In the genomic region with DNA sequence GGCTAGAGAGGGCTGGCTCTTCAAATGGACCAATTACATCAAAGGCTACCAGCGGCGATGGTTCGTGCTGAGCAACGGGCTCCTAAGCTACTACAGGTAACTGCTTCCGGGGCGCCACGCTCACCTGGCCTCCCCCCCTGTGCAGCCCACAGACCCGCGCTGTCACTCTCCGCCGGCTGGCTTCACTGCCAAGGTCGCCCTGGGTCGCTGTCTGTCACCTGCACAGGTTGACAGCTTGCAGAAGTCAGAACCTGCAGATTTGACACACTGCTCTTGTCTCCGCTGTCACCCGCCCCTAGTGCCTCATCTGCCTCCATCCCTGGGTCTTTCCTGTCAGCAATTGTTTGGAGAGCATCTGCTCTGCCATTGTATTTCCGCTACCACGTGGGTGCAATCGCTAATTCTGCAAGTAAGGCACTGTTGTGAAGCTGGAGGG, we compare ENCODE assay signal across 8 mouse cellular contexts. TPM values are rescaled to one million over a fixed set of nuclear protein-coding genes. Genes with fewer than 3 reads are reported as not detected.
DNase-seq lines count a peak whose midpoint lies in the region; ATAC-seq lines count a peak whose summit lies in the region.

No protein-coding gene starts in this region.

- ATAC-seq in granulocyte monocyte progenitor cell, adult 5-6 weeks (replicated peaks; ENCODE audit: poor library complexity, severe bottlenecking): no peak

- WGBS in macrophage (ENCODE audit: missing documents): 1% methylated on average over 18 of the region's 18 CpGs

- H3K27ac ChIP-seq in macrophage: no peak overlapping the region

- DNase-seq in NIH3T3 (ENCODE audit: low read depth): peak; percentile 42
- peak; percentile 78 for DNase-seq in cerebellum, adult 9-10 months
- peak; percentile 28 to 34 for DNase-seq in frontal cortex, postnatal 25 days (ENCODE audit: low spot score in 2 of 2)
- peak; percentile 72 for DNase-seq in induced T-regulatory cell, adult 2 months (ENCODE audit: low read depth)
- DNase-seq in left cerebral cortex, adult 8-10 months (ENCODE audit: low spot score in 2 of 2): peak; percentile 37 to 51
- DNase-seq in right cerebral cortex, postnatal 25 days: peak; percentile 52

- H3K4me3 ChIP-seq in macrophage (ENCODE audit: inconsistent target): peak overlapping the region; percentile 59

- peaks cover 7% of the 10 kb centered on the region; the same call in 1 of the 2 replicates for H3K36me3 ChIP-seq in macrophage (ENCODE audit: inconsistent target)

- peaks cover 48% of the 10 kb centered on the region for H3K79me2 ChIP-seq in macrophage (ENCODE audit: inconsistent target)

RNA-seq across cellular contexts. Expression of gene Osbp, which starts 0.5 kb away (rescaled TPM):
- total RNA-seq in left cerebral cortex, adult 8-10 months (2022): 10 to 100 TPM; 56.8 to 62.7 (median 59.6) TPM
- total RNA-seq in macrophage (2018; cell fraction: chromatin; rRNA removed): 10 to 100 TPM; 11.5 to 33.6 (median 23.9) TPM
- 10 to 100 TPM; 24.6 to 46.9 (median 36.0) TPM for total RNA-seq in macrophage (2018; cell fraction: cytosol; rRNA removed)
- total RNA-seq in macrophage (2018; cell fraction: nucleus; rRNA removed): 10 to 100 TPM; 16.3 to 53.2 (median 36.8) TPM
- polyA plus RNA-seq in macrophage (2018): 27.8 to 35.2 TPM (median 29.0 TPM) in 3 replicates
- total RNA-seq in granulocyte monocyte progenitor cell, adult 5-6 weeks (2014; fragmentation: Nextera tagmentation): 39.1 and 46.5 TPM in 2 replicates
- 35.2 and 42.3 TPM in 2 replicates for total RNA-seq in granulocyte monocyte progenitor cell, adult 5-6 weeks (2017)

RNA-seq across cellular contexts. Expression of gene Patl1, which starts 54.0 kb away (rescaled TPM):
- 10 to 100 TPM; 19.4 to 22.9 (median 21.1) TPM for total RNA-seq in left cerebral cortex, adult 8-10 months (2022)
- 100 to 1,000 TPM in 7 of 26 experiments, 10 to 100 TPM in 19; 52.9 to 143 (median 76.6) TPM for total RNA-seq in macrophage (2018; cell fraction: chromatin; rRNA removed)
- total RNA-seq in macrophage (2018; cell fraction: cytosol; rRNA removed): 10 to 100 TPM; 36.3 to 59.5 (median 42.6) TPM
- 100 to 1,000 TPM in 4 of 26 experiments, 10 to 100 TPM in 22; 47.0 to 118 (median 66.9) TPM for total RNA-seq in macrophage (2018; cell fraction: nucleus; rRNA removed)
- 29.2 to 49.7 TPM (median 30.6 TPM) in 3 replicates for polyA plus RNA-seq in macrophage (2018)
- 33.2 and 43.7 TPM in 2 replicates for total RNA-seq in granulocyte monocyte progenitor cell, adult 5-6 weeks (2014; fragmentation: Nextera tagmentation)
- total RNA-seq in granulocyte monocyte progenitor cell, adult 5-6 weeks (2017): 12.6 and 12.8 TPM in 2 replicates
